Mouse (Mus musculus) E14TG2a.4 (cell line): ENCODE data around the gene Foxn3.
A peak's percentile ranks its signal among the peaks of the same experiment; 100 is the strongest.

ENCODE experiments used
- CTCF ChIP-seq: conservative IDR thresholded peaks from 2 replicates; pipeline ENCODE4 v1.5.1; 2014; ENCODE audit warnings: low read length
- NANOG ChIP-seq: IDR thresholded peaks from 2 replicates; pipeline ENCODE4 v1.6.1; 2014; ENCODE audit warnings: borderline replicate concordance, low read length, mixed read lengths
- POU5F1 ChIP-seq: IDR thresholded peaks from 2 replicates; pipeline ENCODE4 v1.6.1; 2014; ENCODE audit warnings: low read length, borderline replicate concordance

GRCm38 (mm10) chr12:99150126-99150525 lies 413.3 kb downstream of the Foxn3 start:
- TF ChIP-seq NANOG: no peak
- TF ChIP-seq CTCF: peak; percentile 95
- no peak for TF ChIP-seq POU5F1
